Mouse (Mus musculus): ENCODE data around the gene Slc37a1.

DNA sequence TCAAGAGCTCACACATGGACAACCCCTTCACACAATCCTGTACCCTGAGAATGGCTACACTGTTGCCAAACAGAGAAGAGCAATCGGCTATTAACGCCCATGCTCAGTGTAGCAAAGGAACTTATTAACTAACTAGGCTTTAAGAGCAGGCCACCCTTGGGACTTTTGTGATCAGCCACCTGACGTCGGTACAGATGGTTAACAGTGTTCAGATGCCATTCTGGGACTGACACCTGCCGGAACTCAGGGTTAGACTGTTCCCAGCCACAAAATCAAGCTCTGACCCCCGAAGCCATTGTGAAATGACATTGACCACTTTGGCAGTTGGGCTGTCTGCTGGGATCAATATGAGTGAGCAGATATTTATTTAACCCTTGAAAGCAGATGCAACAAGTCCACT, 25.2 kb upstream of the Slc37a1 start:
- TF ChIP-seq JUN (IDR thresholded peaks at IDR 0.05; ENCODE audit: insufficient read depth, low read depth, low read length) (no peak), CTCF (conservative IDR thresholded peaks at IDR 0.05 in 1 of 2, IDR thresholded peaks at IDR 0.05 in 1 of 2; ENCODE audit: low read depth in 2 of 2, low read length in 2 of 2) (no peak), POLR2A (IDR thresholded peaks at IDR 0.05; ENCODE audit: low read depth, low read length) (no peak), E2F4 (IDR thresholded peaks at IDR 0.05; ENCODE audit: insufficient replicate concordance, low read depth, low read length) (no peak), KAT2A (IDR thresholded peaks at IDR 0.05; ENCODE audit: insufficient replicate concordance, low read length) (no peak), NRF1 (IDR thresholded peaks at IDR 0.05; ENCODE audit: low read depth, low read length) (no peak), POLR2AphosphoS2 (IDR thresholded peaks at IDR 0.05; ENCODE audit: low read depth, low read length) (no peak), MAX (IDR thresholded peaks at IDR 0.05; ENCODE audit: low read length) (no peak), HCFC1 (IDR thresholded peaks at IDR 0.05; ENCODE audit: low read depth, low read length) (no peak), EP300 (IDR thresholded peaks at IDR 0.05; ENCODE audit: low read length) (no peak; the same call in 1 of the 2 replicates)
